Comparison of ENCODE assay signal across 10 mouse cellular contexts in the genomic region with DNA sequence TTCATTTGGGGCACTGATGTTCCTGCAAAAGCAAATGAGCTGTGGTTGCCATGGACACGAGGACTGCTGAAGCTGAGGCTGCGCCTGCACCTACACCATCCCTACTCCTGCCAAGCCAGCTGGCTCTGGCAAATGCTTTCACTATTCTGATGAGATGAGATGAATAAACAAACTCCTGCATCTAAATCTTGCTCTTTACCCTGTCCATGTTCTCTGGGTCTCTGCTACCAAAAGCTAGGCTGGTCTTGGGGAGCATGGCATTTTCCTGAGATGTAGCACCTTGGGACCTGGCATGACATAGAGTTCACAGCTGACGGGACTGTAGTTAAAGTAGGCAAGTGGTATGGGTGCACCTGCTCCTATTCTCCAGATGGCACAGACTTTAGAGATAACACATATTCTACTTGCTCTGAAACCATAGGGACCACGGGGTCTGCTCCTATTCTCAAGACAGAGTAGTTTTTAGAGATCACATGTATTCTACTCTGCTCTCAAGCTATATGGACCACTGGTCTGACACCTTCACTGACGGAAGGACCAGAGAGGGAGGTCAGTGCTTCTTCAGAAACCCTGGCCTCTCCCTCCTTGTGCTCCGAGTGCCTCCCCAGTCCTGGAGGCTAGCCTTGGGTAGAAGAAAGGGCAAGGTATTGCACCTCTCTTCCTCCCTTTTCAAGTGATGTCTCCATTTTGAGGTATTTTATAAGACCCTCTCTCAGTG. TPM values are rescaled to one million over a fixed set of nuclear protein-coding genes. Genes with fewer than 3 reads are reported as not detected.
DNase-seq lines count a peak whose midpoint lies in the region; ATAC-seq and TF ChIP-seq lines count a peak whose summit lies in the region.
"Had no signal": no experiment of that assay in that cellular context is flagged by ENCODE, and none has a peak within 500 bp of the region (broad histone marks: within the 10 kb centered on the region; RNA-seq: fewer than 3 reads in every experiment).

No protein-coding gene starts in this region.

- no peak overlapping the region for H3K9ac ChIP-seq in hindbrain, embryonic 12.5 days
- H3K9ac ChIP-seq in hindbrain, embryonic 11.5 days (ENCODE audit: low read depth, low read length) = no peak overlapping the region
- H3K9ac ChIP-seq in forebrain, postnatal 0 days = no peak overlapping the region
- no peak overlapping the region for H3K9ac ChIP-seq in intestine, embryonic 16.5 days (ENCODE audit: low read depth, low read length)
- H3K9ac ChIP-seq: intestine, embryonic 15.5 days had no signal

- intact Hi-C loops in gastrocnemius, postnatal 14 days (cut with DNase I; ENCODE audit: low total_unique reads) = no loop called here

- no peak for DNase-seq in hindbrain, embryonic 11.5 days (ENCODE audit: low spot score)
- peak; percentile 88 for DNase-seq in forebrain, postnatal 0 days
- peak; percentile 88 for DNase-seq in left cerebral cortex, adult 11 months (ENCODE audit: low spot score)
- DNase-seq in retina, postnatal 7 days (ENCODE audit: low read depth, low spot score) = peak; percentile 20
- no peak for DNase-seq in kidney, postnatal 25 days
- DNase-seq in gastrocnemius, postnatal 14 days = no peak
- DNase-seq: lung, postnatal 14 days had no signal

- peaks cover 4% of the 10 kb centered on the region; the same call in 1 of the 2 replicates for H3K4me1 ChIP-seq in hindbrain, embryonic 12.5 days
- H3K4me1 ChIP-seq in hindbrain, embryonic 11.5 days (replicated peaks; ENCODE audit: control insufficient read depth, insufficient read depth, low read length) = no peaks in the 10 kb centered on the region
- H3K4me1 ChIP-seq in forebrain, postnatal 0 days (ENCODE audit: insufficient read depth) = peaks cover 12% of the 10 kb centered on the region
- H3K4me1 ChIP-seq in intestine, embryonic 16.5 days (ENCODE audit: control insufficient read depth, insufficient read depth, low read length) = no peaks in the 10 kb centered on the region
- H3K4me1 ChIP-seq: intestine, embryonic 15.5 days had no signal

- no peaks in the 10 kb centered on the region for H3K27me3 ChIP-seq in hindbrain, embryonic 12.5 days
- no peaks in the 10 kb centered on the region for H3K27me3 ChIP-seq in hindbrain, embryonic 11.5 days (ENCODE audit: control insufficient read depth, insufficient read depth, low read length)
- H3K27me3 ChIP-seq in forebrain, postnatal 0 days (ENCODE audit: insufficient read depth, low read length) = no peaks in the 10 kb centered on the region
- no peaks in the 10 kb centered on the region for H3K27me3 ChIP-seq in intestine, embryonic 16.5 days (replicated peaks; ENCODE audit: control insufficient read depth, insufficient read depth, low read length)
- H3K27me3 ChIP-seq: intestine, embryonic 15.5 days had no signal

- ATAC-seq in hindbrain, embryonic 12.5 days (ENCODE audit: low FRiP score) = peak; percentile 67
- no peak for ATAC-seq in hindbrain, embryonic 11.5 days (ENCODE audit: low FRiP score)
- ATAC-seq in forebrain, postnatal 0 days = peak; percentile 99
- no peak for ATAC-seq in intestine, embryonic 16.5 days
- ATAC-seq: intestine, embryonic 15.5 days had no signal

- no peaks in the 10 kb centered on the region for H3K36me3 ChIP-seq in hindbrain, embryonic 12.5 days
- no peaks in the 10 kb centered on the region for H3K36me3 ChIP-seq in hindbrain, embryonic 11.5 days (ENCODE audit: control insufficient read depth, insufficient read depth, low read length)
- H3K36me3 ChIP-seq in forebrain, postnatal 0 days (ENCODE audit: insufficient read depth) = no peaks in the 10 kb centered on the region
- no peaks in the 10 kb centered on the region for H3K36me3 ChIP-seq in intestine, embryonic 16.5 days (ENCODE audit: control insufficient read depth, insufficient read depth, low read length)
- H3K36me3 ChIP-seq: intestine, embryonic 15.5 days had no signal

- H3K4me2 ChIP-seq in hindbrain, embryonic 12.5 days (replicated peaks) = no peak overlapping the region
- no peak overlapping the region for H3K4me2 ChIP-seq in hindbrain, embryonic 11.5 days (replicated peaks; ENCODE audit: low read depth, low read length)
- H3K4me2 ChIP-seq in forebrain, postnatal 0 days (ENCODE audit: low read depth) = no peak overlapping the region
- no peak overlapping the region for H3K4me2 ChIP-seq in intestine, embryonic 16.5 days (ENCODE audit: low read depth, low read length)
- H3K4me2 ChIP-seq: intestine, embryonic 15.5 days had no signal

- no peak for TF ChIP-seq CTCF in forebrain, postnatal 0 days (IDR thresholded peaks at IDR 0.05; ENCODE audit: low read depth)

- no peak overlapping the region for H3K27ac ChIP-seq in hindbrain, embryonic 12.5 days
- H3K27ac ChIP-seq in hindbrain, embryonic 11.5 days (ENCODE audit: low read depth, low read length) = no peak overlapping the region
- peak overlapping the region; percentile 81 for H3K27ac ChIP-seq in forebrain, postnatal 0 days (ENCODE audit: low read depth, low read length)
- H3K27ac ChIP-seq in intestine, embryonic 16.5 days (ENCODE audit: low read length) = no peak overlapping the region
- H3K27ac ChIP-seq: intestine, embryonic 15.5 days had no signal

- WGBS in hindbrain, embryonic 12.5 days = 73% methylated on average over 6 of the region's 6 CpGs
- WGBS in hindbrain, embryonic 11.5 days = 81% methylated on average over 6 of the region's 6 CpGs
- 45% methylated on average over 6 of the region's 6 CpGs for WGBS in forebrain, postnatal 0 days
- WGBS in intestine, embryonic 16.5 days = 78% methylated on average over 6 of the region's 6 CpGs

- H3K4me3 ChIP-seq in hindbrain, embryonic 12.5 days = no peak overlapping the region
- no peak overlapping the region for H3K4me3 ChIP-seq in hindbrain, embryonic 11.5 days (ENCODE audit: low read depth, low read length)
- no peak overlapping the region for H3K4me3 ChIP-seq in forebrain, postnatal 0 days (ENCODE audit: low read depth, low read length)
- no peak overlapping the region for H3K4me3 ChIP-seq in intestine, embryonic 16.5 days (ENCODE audit: low read length)
- H3K4me3 ChIP-seq: intestine, embryonic 15.5 days had no signal

- H3K9me3 ChIP-seq in hindbrain, embryonic 12.5 days (replicated peaks) = no peaks in the 10 kb centered on the region
- H3K9me3 ChIP-seq in hindbrain, embryonic 11.5 days (ENCODE audit: control insufficient read depth, low read length) = no peaks in the 10 kb centered on the region
- H3K9me3 ChIP-seq in forebrain, postnatal 0 days (ENCODE audit: low read length) = no peaks in the 10 kb centered on the region
- no peaks in the 10 kb centered on the region for H3K9me3 ChIP-seq in intestine, embryonic 16.5 days (ENCODE audit: control insufficient read depth, low read length)
- H3K9me3 ChIP-seq: intestine, embryonic 15.5 days had no signal

RNA-seq across cellular contexts. Expression of gene 4931440F15Rik, which starts 36.4 kb away (rescaled TPM):
- 0.07 and 0.39 TPM in 2 replicates for polyA plus RNA-seq in hindbrain, embryonic 12.5 days (2016; fragmentation: Nextera tagmentation; extraction: Ambion mirVana)
- polyA plus RNA-seq in hindbrain, embryonic 11.5 days (2014; fragmentation: Nextera tagmentation; extraction: Ambion mirVana) = 0.06 and 0.08 TPM in 2 replicates
- total RNA-seq in forebrain, postnatal 0 days (2014; rRNA removed) = 0.52 and 0.54 TPM in 2 replicates
- polyA plus RNA-seq in forebrain, postnatal 0 days (2015; fragmentation: Nextera tagmentation; extraction: Ambion mirVana) = 0.24 and 0.29 TPM in 2 replicates
- polyA plus RNA-seq in intestine, embryonic 16.5 days (2015; fragmentation: Nextera tagmentation; extraction: Ambion mirVana) = 0.09 and 0.12 TPM in 2 replicates
- total RNA-seq in gastrocnemius, postnatal 14 days (2021) = 1 to 10 TPM; 2.1 TPM

Comparison
In these comparisons a context has a peak if more than half of its experiments do, and no peak if none do; other contexts are left out.
1. ATAC-seq: peak in hindbrain, embryonic 12.5 days (single experiment) and forebrain, postnatal 0 days (single experiment); none in hindbrain, embryonic 11.5 days (single experiment) and intestine, embryonic 16.5 days (single experiment).
2. DNase-seq: peak in forebrain, postnatal 0 days (single experiment), left cerebral cortex, adult 11 months (single experiment) and retina, postnatal 7 days (single experiment); none in hindbrain, embryonic 11.5 days (single experiment), kidney, postnatal 25 days (0 of 2) and gastrocnemius, postnatal 14 days (single experiment).